Mouse (Mus musculus) cortical plate, adult 2 months (tissue): Measurements from ENCODE around the gene Trmt5.

Source experiments
- CTCF ChIP-seq: fragments of 200-500 bp; IDR thresholded peaks from 2 replicates; pipeline ENCODE4 v1.5.1; 2011; ENCODE audit warnings: mild to moderate bottlenecking, control low read depth, low read length; ENCODE audit not compliant: insufficient read depth; ENCODE audit errors: extremely low read depth
- POLR2A ChIP-seq: fragments of 200-500 bp; IDR thresholded peaks from 2 replicates; pipeline ENCODE4 v1.6.1; 2011; ENCODE audit warnings: mild to moderate bottlenecking, low read length, control low read depth; ENCODE audit not compliant: insufficient read depth; ENCODE audit errors: extremely low read depth

GRCm38 (mm10) chr12:73241960-73242359 lies 44.5 kb downstream of the Trmt5 start:
- TF ChIP-seq POLR2A (no peak), CTCF (no peak)
